Mouse (Mus musculus) yolk sac, embryonic 10.5 days (tissue): ENCODE results near the gene Arl13b.
A peak's percentile ranks its signal among the peaks of the same experiment; 100 is the strongest.

Experiments
- DNase-seq: peaks from one replicate; pipeline ENCODE4 v3.0.0-alpha.2; 2017; ENCODE audit warnings: low spot score

Arl13b gene

GRCm38 (mm10) chr16:62814491-62814890, 32.3 kb downstream of the Arl13b start, which contains the start of gene Stx19:
TSS of gene Stx19 (plus strand) at chr16:62814676.
- no peak for DNase-seq

- no peak for DNase-seq
These were observed 33.0 kb downstream of the Arl13b start for GRCm38 (mm10) chr16:62813790-62814189.

- DNase-seq = no peak
These were observed 36.0 kb downstream of the Arl13b start for GRCm38 (mm10) chr16:62810855-62811254.

- no peak for DNase-seq
These were observed 39.4 kb downstream of the Arl13b start for GRCm38 (mm10) chr16:62807249-62807979.

GRCm38 (mm10) chr16:62804621-62805020, 42.2 kb downstream of the Arl13b start:
- DNase-seq = no peak

GRCm38 (mm10) chr16:62799839-62800238, 47.0 kb downstream of the Arl13b start:
- no peak for DNase-seq

- DNase-seq = no peak
These were observed 47.4 kb downstream of the Arl13b start for GRCm38 (mm10) chr16:62799426-62799825.

- DNase-seq = no peak
These were observed 48.0 kb downstream of the Arl13b start for GRCm38 (mm10) chr16:62798808-62799207.

- no peak for DNase-seq
These were observed 50.2 kb downstream of the Arl13b start for GRCm38 (mm10) chr16:62796608-62797007.

GRCm38 (mm10) chr16:62786621-62787331, 60.1 kb downstream of the Arl13b start, which contains the start of gene Nsun3:
TSS of gene Nsun3 (minus strand) at chr16:62786818.
- peak; percentile 95 for DNase-seq

GRCm38 (mm10) chr16:62782229-62782628, 64.6 kb downstream of the Arl13b start:
- no peak for DNase-seq

GRCm38 (mm10) chr16:62778282-62778681, 68.6 kb downstream of the Arl13b start:
- no peak for DNase-seq

GRCm38 (mm10) chr16:62776034-62776433, 70.8 kb downstream of the Arl13b start:
- no peak for DNase-seq

GRCm38 (mm10) chr16:62773462-62773861, 73.4 kb downstream of the Arl13b start:
- no peak for DNase-seq

GRCm38 (mm10) chr16:62758340-62758739, 88.5 kb downstream of the Arl13b start:
- DNase-seq = peak; percentile 61

- DNase-seq = no peak
These were observed 91.5 kb downstream of the Arl13b start for GRCm38 (mm10) chr16:62755307-62755706.

- no peak for DNase-seq
These were observed 93.2 kb downstream of the Arl13b start for GRCm38 (mm10) chr16:62753597-62753996.

GRCm38 (mm10) chr16:62753079-62753478, 93.8 kb downstream of the Arl13b start:
- DNase-seq = no peak

- DNase-seq = no peak
These were observed 101.0 kb downstream of the Arl13b start for GRCm38 (mm10) chr16:62745875-62746274.
